Mouse (Mus musculus) erythroblast, embryonic 14.5 days (primary cell): ENCODE data around the gene Tfap4.
"Not testable (repeated sequence)": the region's sequence is repeated elsewhere in the genome, so short reads cannot be mapped to it uniquely, and the experiment has no call there.

Experiments
- GATA1 ChIP-seq: IDR thresholded peaks from 2 replicates; pipeline ENCODE4 v1.6.1; 2012; ENCODE audit warnings: low read length, inconsistent platforms, mixed read lengths
- TAL1 ChIP-seq: IDR thresholded peaks from 3 replicates; pipeline ENCODE4 v1.6.1; 2012; ENCODE audit warnings: low read length, inconsistent platforms, mixed read lengths

GRCm38 (mm10) chr16:4581179-4581578, 21.5 kb upstream of the Tfap4 start:
- TF ChIP-seq GATA1, TAL1: not testable (repeated sequence)
